Mouse (Mus musculus): ENCODE results near the gene Tsen34. TPM values are rescaled to one million over a fixed set of nuclear protein-coding genes. Genes with fewer than 3 reads are reported as not detected.

Gene Tsen34
- total RNA-seq (2023): 18.5 TPM

GRCm38 (mm10) chr7:3692382-3692986, at the start of gene Tsen34:
Gene Tsen34 (plus strand): TSS chr7:3692863.

GRCm38 (mm10) chr7:3644672-3645487, 47.8 kb upstream of the Tsen34 start, which contains the start of gene Cnot3:
Gene Cnot3 (plus strand): TSS chr7:3645268.

GRCm38 (mm10) chr7:3665215-3666114, 27.2 kb upstream of the Tsen34 start, which contains the start of gene Leng1:
Gene Leng1 (minus strand): TSS chr7:3665840.

DNA sequence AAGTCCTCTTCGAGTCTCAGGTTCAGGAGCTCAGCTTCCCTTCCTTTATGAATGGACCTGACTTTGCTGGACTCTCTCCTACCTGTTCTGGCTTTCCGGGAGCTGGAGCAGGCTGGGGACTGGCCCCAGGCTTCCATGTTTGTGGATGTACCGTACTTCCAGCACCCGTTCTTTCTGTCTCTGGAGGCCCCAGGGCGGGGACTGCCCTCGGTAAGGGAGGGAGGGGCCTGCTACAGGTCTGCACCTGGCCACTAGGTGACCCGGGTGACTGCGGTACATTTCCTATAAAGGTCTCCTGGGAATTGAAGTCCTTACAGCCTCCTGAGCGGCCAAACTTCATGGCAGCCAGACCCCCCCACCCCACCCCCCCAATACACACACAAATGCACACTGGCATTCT, 15.3 kb upstream of the Tsen34 start, which contains the start of gene Tmc4:
Tmc4 (minus strand) TSS at position 212 of the 400 bp plus-strand sequence.

DNA sequence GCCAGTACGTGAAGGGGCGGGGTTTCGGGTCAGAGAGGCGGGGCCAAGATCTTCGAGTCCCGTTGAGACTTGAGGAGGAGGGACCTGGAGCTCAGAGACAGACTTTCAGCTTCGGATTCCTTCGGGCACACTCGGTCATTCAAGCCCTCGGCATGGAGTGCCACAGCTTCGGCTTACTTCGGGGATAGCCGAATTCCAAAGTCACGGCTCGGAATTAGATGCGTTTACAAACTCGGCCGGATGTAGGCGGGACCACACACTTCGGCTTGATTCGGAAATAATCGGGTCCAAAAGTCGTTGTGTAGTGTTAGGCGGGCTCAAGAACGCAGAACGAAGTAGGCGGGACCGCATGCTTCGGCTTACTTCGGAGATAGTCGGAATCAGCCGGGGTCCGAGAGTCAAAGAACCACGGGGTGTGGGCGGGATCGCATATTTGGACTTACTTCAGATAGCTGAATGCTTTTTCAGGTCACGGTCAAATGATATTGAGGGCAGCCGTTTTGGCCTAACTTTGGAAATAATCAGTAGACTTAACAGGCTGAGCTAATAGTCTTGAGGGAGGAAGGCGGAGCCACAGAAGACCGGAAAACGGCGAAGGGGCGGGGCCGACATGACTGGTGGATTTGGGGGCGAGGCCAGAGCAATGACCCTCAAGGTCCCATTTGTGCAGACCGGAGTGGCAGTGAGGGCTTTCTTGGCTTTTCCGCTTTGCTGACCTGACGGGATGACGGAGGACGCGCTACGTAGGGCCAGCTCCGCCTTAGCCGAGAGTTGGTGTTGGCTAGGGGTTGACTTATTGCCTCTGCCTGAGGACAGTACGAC, 535 bp downstream of the Tsen34 start, which contains the start of gene Mboat7:
Mboat7 (minus strand) TSS at position 537 of the 822 bp plus-strand sequence.

GRCm38 (mm10) chr7:3703879-3704441, 11.3 kb downstream of the Tsen34 start, which contains the start of gene Rps9:
Gene Rps9 (plus strand): TSS chr7:3703993.

GRCm38 (mm10) chr7:3720268-3720667, 27.6 kb downstream of the Tsen34 start, which contains the start of gene Pirb:
Gene Pirb (minus strand): TSS chr7:3720391.

Other genes with a start within 250 kb of the Tsen34 start
- gene Tarm1, start 190.2 kb upstream of the Tsen34 start, total RNA-seq (2023): not detected
- gene Oscar, start 76.7 kb upstream of the Tsen34 start, total RNA-seq (2023): not detected
- gene Ndufa3, start 75.5 kb upstream of the Tsen34 start, total RNA-seq (2023): 289 TPM
- gene Tfpt, start 62.9 kb upstream of the Tsen34 start, total RNA-seq (2023): 16.7 TPM
- 47.6 TPM for gene Prpf31, start 62.9 kb upstream of the Tsen34 start, total RNA-seq (2023)
- gene Cnot3, start 47.6 kb upstream of the Tsen34 start, total RNA-seq (2023): 93.5 TPM
- gene Leng1, start 27.0 kb upstream of the Tsen34 start, total RNA-seq (2023): 11.0 TPM
- 10.1 TPM for gene Tmc4, start 15.3 kb upstream of the Tsen34 start, total RNA-seq (2023)
- 66.9 TPM for gene Mboat7, start 660 bp downstream of the Tsen34 start, total RNA-seq (2023)
- gene Rps9, start 11.1 kb downstream of the Tsen34 start, total RNA-seq (2023): 2,567 TPM
- 7.3 TPM for gene Pirb, start 27.5 kb downstream of the Tsen34 start, total RNA-seq (2023)
- gene Gm15448, start 132.8 kb downstream of the Tsen34 start, total RNA-seq (2023): 0.79 TPM
- 1.8 TPM for gene Pira2, start 152.2 kb downstream of the Tsen34 start, total RNA-seq (2023)
- gene Gm14548, start 205.3 kb downstream of the Tsen34 start, total RNA-seq (2023): 1.3 TPM
- gene Lilra6, start 222.6 kb downstream of the Tsen34 start, total RNA-seq (2023): 0.62 TPM